Mouse (Mus musculus) large intestine, adult 2 months (tissue): ENCODE results near the gene Gm15737. TPM values are rescaled to one million over a fixed set of nuclear protein-coding genes. Genes with fewer than 3 reads are reported as not detected.

ENCODE experiments used
- DNase-seq: peaks from one replicate; pipeline ENCODE4 v3.0.0-alpha.2; 2012; ENCODE audit warnings: low read depth, low spot score
- WGBS: fragments of 180-500 bp; shearing (Covaris S2); methylation state at CpG from one replicate; pipeline ENCODE4 v1.1.7; 2018; 5-methylcytosine and 5-hydroxymethylcytosine counted together
- polyA plus RNA-seq: library from polyadenylated mRNA; depleted of rRNA; stranded (reverse); fragments of >200 nt; gene quantifications from 2 replicates; pipeline ENCODE4 v1.2.3, GENCODE M21; 2012; rRNA removed

Gene Gm15737
- 0.03 and 0.12 TPM in 2 replicates for polyA plus RNA-seq

GRCm38 (mm10) chr6:92869089-92869581 is at the start of gene Gm15737:
Gm15737 (plus strand) TSS chr6:92869357.
- no peak for DNase-seq
- 52% methylated on average over 4 of the region's 4 CpGs for WGBS

DNA sequence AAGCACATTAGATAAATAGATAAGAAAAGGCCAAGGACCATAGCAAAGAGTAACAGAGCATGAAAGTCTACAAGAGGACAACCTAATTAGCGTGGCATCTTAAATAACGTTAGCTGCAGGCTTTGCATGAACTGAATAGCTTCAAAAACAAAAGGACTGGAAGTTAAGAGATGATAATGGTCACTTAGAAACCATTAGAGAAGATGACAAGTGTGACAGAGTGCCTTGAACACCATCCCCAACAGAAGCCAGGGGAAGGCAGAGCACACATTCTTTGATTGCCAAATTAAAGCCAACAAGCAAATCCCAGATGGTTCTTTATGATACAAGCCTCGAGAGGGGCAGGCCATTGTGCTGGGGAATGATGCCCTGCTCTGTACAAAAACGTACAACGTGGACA is 47.6 kb upstream of the Gm15737 start:
- 72% methylated on average over 5 of the region's 5 CpGs for WGBS
- no peak for DNase-seq

- no peak for DNase-seq
- WGBS: 67% methylated on average over 6 of the region's 6 CpGs
Observed at GRCm38 (mm10) chr6:92822006-92822405, 47.2 kb upstream of the Gm15737 start.

GRCm38 (mm10) chr6:92823991-92824390 is 45.2 kb upstream of the Gm15737 start:
- WGBS: 69% methylated on average over 7 of the region's 7 CpGs
- no peak for DNase-seq

DNA sequence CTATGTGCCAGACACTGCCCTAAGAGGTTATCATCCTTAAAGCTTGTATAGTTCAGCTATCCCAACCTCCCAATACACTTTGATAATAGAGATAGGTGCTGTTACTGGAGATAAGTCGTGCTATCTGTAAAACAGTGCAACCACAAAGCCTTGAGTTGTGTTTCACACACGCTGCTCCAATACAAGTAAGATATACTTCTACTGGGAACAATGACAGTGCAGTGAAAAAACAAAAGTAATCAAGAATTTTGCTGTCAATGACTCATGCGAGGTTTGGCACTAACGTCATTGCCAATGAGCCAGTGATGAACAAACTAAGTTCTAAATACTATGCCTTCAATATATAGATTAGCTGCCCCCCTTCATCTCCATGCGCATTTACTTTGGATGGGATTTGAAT is 42.6 kb upstream of the Gm15737 start:
- 71% methylated on average over 5 of the region's 5 CpGs for WGBS
- DNase-seq: no peak

GRCm38 (mm10) chr6:92827360-92827759 is 41.8 kb upstream of the Gm15737 start:
- WGBS: 60% methylated on average over 5 of the region's 5 CpGs
- no peak for DNase-seq

- DNase-seq: no peak
- 90% methylated on average over 2 of the region's 2 CpGs for WGBS
Observed at GRCm38 (mm10) chr6:92829148-92829547, 40.0 kb upstream of the Gm15737 start.

GRCm38 (mm10) chr6:92831106-92831505 is 38.1 kb upstream of the Gm15737 start:
- WGBS: 84% methylated on average over 2 of the region's 2 CpGs
- no peak for DNase-seq

DNA sequence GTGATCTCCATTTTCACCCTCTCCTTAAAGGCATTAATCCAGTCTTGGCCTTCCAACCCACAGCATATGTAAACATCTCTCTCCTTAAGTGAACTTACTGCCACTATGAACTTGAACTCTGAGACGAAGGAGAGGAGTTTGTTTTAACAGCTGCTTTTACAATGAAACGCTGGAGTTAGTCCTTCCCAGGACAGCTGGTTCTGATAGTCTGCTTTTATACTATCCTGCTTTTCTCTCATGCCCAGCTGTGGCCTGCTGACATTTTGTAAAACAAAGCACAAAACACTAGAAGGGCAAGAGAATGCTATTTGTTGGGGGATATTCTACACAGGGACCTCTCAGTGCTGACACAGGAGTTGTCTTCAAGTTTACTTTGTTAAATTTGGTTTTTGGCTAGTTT is 27.2 kb upstream of the Gm15737 start:
- no peak for DNase-seq
- WGBS: 23% methylated on average over 2 of the region's 2 CpGs

GRCm38 (mm10) chr6:92843474-92843873 is 25.7 kb upstream of the Gm15737 start:
- 61% methylated on average over 2 of the region's 2 CpGs for WGBS
- no peak for DNase-seq

DNA sequence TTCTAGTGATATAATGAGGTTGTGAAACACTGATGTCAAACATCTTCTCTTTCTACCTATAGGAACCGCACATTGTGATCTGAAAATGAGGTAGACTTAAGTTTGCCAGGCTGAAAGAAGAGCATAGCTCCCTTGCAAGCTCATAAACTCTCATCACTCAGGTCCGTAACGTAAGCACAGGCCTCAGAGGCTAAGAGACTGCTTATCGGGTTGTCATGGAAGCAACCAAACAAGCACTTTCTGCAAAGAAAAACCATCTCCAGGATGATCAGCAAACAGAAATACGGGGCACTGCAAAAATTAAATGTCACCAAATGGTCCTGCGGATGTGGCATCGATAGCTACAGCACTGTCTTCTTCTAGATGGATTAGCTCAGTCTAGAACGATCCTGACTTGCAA is 23.3 kb upstream of the Gm15737 start:
- DNase-seq: no peak
- 56% methylated on average over 8 of the region's 8 CpGs for WGBS

- WGBS: 45% methylated on average over 4 of the region's 4 CpGs
- DNase-seq: no peak
Observed at GRCm38 (mm10) chr6:92846614-92847013, 22.5 kb upstream of the Gm15737 start.

- DNase-seq: no peak
- WGBS: 92% methylated on average over 9 of the region's 9 CpGs
Observed at GRCm38 (mm10) chr6:92849208-92849607, 19.9 kb upstream of the Gm15737 start.

- no peak for DNase-seq
- whole genome bisulfite sequencing: 39% methylated on average over 5 of the region's 5 CpGs
Observed at GRCm38 (mm10) chr6:92850250-92850649, 18.9 kb upstream of the Gm15737 start.

DNA sequence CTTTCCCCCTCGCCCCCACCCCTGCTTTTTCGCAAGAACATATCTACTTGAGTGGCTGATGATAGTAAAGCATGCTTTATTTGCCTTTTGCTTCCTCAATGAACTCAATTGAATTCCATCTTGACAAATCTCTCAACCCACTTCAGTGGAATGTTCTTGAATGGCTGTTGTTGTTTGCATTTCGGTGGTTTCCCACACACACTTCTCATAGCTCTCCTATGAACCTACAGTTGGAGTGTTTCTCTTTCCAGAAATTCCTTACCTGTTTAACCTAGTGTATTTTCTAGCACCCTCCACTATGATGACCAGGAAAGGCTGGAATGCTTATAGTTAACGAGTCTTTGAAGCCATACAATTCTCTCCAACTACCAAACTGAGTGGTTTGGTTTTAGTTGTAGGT is 14.3 kb upstream of the Gm15737 start:
- 77% methylated on average over 4 of the region's 4 CpGs for WGBS
- DNase-seq: no peak

- WGBS: 88% methylated on average over 13 of the region's 13 CpGs
- DNase-seq: no peak
Observed at GRCm38 (mm10) chr6:92857761-92858160, 11.4 kb upstream of the Gm15737 start.

DNA sequence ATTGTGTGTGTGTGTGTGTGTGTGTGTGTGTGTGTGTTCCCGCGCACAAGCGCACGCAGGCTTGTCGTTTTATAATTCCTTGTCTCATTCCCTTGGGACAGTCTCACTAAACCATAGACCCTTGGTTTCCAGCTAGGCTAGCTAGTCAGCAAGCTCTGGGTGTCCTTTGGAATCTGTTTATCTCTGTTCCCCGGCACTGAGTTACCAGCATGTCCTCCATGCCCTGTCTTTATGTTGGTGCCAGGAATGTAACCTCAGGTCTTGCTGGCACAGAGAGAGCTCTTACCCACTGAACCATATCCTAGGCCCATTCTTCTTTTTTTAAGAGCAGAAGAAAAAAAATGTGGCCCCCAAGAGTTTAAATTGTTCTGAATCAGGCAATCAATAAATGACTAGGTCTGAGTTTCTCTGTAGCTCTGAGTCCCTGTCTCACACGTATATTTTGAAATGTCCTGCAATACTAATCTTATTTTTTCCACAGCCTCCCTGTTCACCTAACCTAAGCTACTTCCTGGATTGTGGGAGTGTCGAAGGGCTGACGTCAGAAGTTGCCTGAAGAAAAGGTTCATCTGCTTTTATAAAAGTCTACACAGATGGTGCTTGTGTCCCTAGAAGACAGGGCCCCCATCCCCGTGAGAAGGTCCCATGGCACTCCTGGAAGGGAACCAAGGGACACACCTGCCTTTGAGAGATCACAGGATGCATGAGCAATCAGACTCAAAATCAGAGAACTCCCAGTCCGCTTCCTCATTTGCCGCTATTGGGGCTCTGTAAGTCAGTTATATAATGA is 10.2 kb upstream of the Gm15737 start:
- WGBS: 72% methylated on average over 12 of the region's 12 CpGs
- no peak for DNase-seq

GRCm38 (mm10) chr6:92860285-92860912 is 8.8 kb upstream of the Gm15737 start:
- 53% methylated on average over 5 of the region's 5 CpGs for WGBS

GRCm38 (mm10) chr6:92862599-92862998 is 6.6 kb upstream of the Gm15737 start:
- DNase-seq: no peak
- WGBS: 78% methylated on average over 9 of the region's 9 CpGs

More at GRCm38 (mm10) chr6:92860285-92860912, 8.8 kb upstream of the Gm15737 start:
- DNase-seq: no peak

DNA sequence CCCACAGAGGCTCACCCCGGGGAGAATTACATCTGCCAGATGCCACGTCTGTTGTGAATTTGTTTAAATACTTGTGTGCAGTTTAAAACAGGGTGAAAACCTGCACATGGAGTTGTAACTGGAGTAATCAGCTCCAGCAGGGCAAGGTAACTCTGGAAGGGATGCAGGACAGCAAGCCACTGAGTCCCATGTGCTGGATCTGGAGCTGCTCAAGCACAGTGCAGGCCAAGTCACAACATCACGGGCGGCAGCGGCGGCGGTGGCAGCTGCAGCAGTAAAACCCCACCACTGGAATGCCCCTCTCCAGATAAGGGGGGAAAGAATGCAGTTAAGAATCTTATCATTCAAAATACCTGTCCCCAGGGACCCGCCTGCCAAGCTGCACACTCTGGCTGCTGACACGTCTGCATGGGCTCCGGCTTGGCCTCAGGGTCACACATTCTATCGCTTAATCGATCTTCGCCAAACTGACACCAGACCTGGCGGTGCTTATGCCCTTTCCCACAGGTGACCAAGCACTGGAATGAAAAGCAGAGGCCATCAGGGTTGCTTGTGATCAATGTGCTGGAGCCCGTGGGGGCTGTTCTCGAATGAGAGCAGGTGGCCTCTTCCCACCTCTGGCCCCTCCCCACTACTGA is 544 bp downstream of the Gm15737 start:
- DNase-seq: no peak
- 43% methylated on average over 16 of the region's 16 CpGs for WGBS

DNA sequence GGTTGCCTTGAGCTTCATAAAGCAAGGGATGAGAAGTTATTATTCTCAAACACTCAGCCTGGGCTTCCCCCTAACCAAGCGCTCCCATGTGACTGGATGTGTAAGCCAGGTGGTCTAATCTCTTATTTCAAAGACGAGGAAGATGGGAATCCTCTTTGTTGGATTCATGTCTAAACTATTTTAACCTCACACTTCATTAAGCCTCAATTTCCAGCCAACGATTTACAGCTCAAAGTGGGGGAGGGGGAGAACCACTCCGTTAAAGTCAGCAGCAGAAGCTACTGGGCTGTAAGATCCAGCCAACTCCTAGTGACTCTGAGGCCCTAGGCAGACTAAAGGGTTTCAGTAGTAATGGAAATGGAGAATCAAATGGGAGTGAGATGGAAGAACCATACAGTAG is 2.7 kb downstream of the Gm15737 start:
- WGBS: 71% methylated on average over 4 of the region's 4 CpGs

More for the DNA sequence above, 2.7 kb downstream of the Gm15737 start:
- no peak for DNase-seq
